Mouse (Mus musculus): Measurements from ENCODE around the gene Olfr10. TPM values are rescaled to one million over a fixed set of nuclear protein-coding genes. Genes with fewer than 3 reads are reported as not detected.

Gene Olfr10
- polyA plus RNA-seq, 1 experiment from 2014 or later: not detected

DNA sequence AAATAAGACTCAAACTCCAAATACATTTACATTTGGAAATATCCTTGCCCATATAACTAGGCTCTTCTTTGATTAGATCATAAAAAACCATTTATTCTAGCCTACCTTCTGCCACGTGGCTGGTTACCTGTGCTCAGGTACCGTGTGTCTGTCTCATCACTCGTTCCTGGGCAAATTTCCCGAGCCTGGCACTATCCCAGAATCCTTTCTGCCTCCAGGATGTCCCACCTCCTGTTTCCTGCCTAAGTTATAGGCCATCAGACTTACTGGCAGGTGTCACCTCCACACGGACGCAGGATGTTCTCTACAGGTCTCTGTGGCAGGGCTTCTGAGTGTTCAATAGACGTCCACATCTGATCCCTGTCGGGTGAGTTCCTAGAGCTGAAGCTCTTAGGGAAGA, 39.4 kb upstream of the Olfr10 start:
- H3K9me3 ChIP-seq (replicated peaks; ENCODE audit: control insufficient read depth, low read length): no peaks in the 10 kb centered on the region
- no peak for ATAC-seq (ENCODE audit: low read depth)
- H3K4me3 ChIP-seq (ENCODE audit: low read depth, low read length): no peak overlapping the region
- H3K4me2 ChIP-seq (ENCODE audit: low read depth, low read length): no peak overlapping the region
- H3K27me3 ChIP-seq (ENCODE audit: control insufficient read depth, insufficient read depth, low read depth, low read length): no peaks in the 10 kb centered on the region
- 76% methylated on average over 8 of the region's 8 CpGs for WGBS (ENCODE audit: insufficient replicate concordance)
- H3K36me3 ChIP-seq (ENCODE audit: control insufficient read depth, insufficient read depth): peaks cover 19% of the 10 kb centered on the region
- peaks cover 16% of the 10 kb centered on the region for H3K4me1 ChIP-seq (ENCODE audit: control insufficient read depth, low read depth, low read length)
- H3K9ac ChIP-seq (ENCODE audit: low read depth, low read length): no peak overlapping the region
- no peak overlapping the region for H3K27ac ChIP-seq (ENCODE audit: low read length)

DNA sequence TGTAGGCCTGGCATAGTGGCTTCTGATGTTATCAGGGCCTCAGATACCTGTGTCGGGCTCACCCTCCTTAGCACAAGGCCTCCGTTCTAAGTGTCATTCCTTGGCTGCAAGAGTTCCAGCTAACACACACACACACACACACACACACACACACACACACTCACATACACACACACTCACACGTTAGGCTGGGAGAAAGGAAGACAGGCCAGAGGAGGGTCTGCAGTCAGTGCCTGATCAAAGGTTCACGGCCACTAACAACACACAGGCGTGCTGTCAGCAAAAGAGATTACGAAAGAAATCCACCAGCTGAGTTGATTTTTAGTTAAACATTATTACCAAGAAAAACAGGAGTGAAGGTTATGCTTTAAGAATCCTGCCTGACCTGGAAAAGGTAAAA, 37.9 kb upstream of the Olfr10 start:
- no peak overlapping the region for H3K4me3 ChIP-seq (ENCODE audit: low read depth, low read length)
- H3K27me3 ChIP-seq (ENCODE audit: control insufficient read depth, insufficient read depth, low read depth, low read length): no peaks in the 10 kb centered on the region
- peak overlapping the region; percentile 67 for H3K27ac ChIP-seq (ENCODE audit: low read length)
- H3K4me1 ChIP-seq (ENCODE audit: control insufficient read depth, low read depth, low read length): peaks cover 8% of the 10 kb centered on the region
- H3K4me2 ChIP-seq (ENCODE audit: low read depth, low read length): no peak overlapping the region
- peaks cover 5% of the 10 kb centered on the region for H3K36me3 ChIP-seq (ENCODE audit: control insufficient read depth, insufficient read depth)
- peak; percentile 80 for ATAC-seq (ENCODE audit: low read depth)
- 62% methylated on average over 6 of the region's 6 CpGs for WGBS (ENCODE audit: insufficient replicate concordance)
- no peaks in the 10 kb centered on the region for H3K9me3 ChIP-seq (replicated peaks; ENCODE audit: control insufficient read depth, low read length)
- no peak overlapping the region for H3K9ac ChIP-seq (ENCODE audit: low read depth, low read length)

DNA sequence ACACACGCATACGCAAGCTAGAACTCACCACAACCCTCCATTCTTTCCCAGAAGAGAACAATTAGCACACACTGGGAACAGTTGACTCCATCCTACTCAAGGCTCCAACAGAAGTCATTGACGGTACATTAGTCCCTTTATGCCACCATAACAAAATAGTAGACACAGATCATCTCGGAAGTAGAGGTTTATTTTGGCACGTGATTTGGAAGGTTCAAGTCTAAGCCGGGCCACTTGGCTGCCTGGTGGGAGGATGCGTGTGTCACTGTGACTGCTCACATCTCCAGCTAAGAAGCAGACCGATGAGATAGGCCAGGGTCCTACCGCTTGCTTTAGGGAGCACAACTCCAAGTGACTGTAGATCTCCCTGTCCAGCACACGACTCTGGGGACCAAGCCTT, 37.2 kb upstream of the Olfr10 start:
- Histone ChIP-seq H3K4me3 (ENCODE audit: low read depth, low read length) (no peak overlapping the region), H3K9ac (ENCODE audit: low read depth, low read length) (no peak overlapping the region), H3K4me2 (ENCODE audit: low read depth, low read length) (no peak overlapping the region), H3K27me3 (ENCODE audit: control insufficient read depth, insufficient read depth, low read depth, low read length) (no peaks in the 10 kb centered on the region), H3K4me1 (ENCODE audit: control insufficient read depth, low read depth, low read length) (peaks cover 8% of the 10 kb centered on the region), H3K27ac (ENCODE audit: low read length) (peak overlapping the region; percentile 67), H3K9me3 (replicated peaks; ENCODE audit: control insufficient read depth, low read length) (no peaks in the 10 kb centered on the region), H3K36me3 (ENCODE audit: control insufficient read depth, insufficient read depth) (no peaks in the 10 kb centered on the region)
- 83% methylated on average over 10 of the region's 10 CpGs for WGBS (ENCODE audit: insufficient replicate concordance)
- ATAC-seq (ENCODE audit: low read depth): no peak

DNA sequence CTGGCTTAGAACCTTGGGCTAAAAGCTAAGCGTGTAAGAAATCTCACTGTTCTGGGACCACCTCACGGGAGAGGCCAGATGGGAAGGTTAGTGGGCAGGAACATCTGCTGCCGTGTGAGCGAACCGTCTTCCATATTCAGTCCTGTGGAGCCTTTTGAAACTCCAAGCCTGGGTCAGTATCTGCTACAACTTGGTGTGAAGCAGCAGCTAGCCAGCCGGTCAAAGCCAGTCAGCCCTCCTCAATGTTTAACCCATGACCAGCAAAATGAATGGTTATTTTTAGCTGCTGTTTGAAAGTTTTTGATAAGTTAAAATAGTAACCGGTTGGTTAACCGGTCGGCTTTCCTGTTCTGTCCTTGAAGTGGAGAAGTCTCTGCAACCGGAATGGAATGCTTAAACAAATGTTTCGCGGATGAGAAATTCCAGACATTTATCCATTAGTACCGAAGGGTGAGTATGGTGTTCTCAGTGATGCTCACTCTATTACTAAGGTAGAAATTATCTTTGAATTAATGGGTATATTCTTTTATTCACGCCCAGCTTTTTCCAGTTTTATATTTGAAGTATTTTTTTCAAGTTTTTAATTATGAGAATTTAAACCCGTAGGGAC, 36.5 kb upstream of the Olfr10 start:
- no peak overlapping the region for H3K4me2 ChIP-seq (ENCODE audit: low read depth, low read length)

DNA sequence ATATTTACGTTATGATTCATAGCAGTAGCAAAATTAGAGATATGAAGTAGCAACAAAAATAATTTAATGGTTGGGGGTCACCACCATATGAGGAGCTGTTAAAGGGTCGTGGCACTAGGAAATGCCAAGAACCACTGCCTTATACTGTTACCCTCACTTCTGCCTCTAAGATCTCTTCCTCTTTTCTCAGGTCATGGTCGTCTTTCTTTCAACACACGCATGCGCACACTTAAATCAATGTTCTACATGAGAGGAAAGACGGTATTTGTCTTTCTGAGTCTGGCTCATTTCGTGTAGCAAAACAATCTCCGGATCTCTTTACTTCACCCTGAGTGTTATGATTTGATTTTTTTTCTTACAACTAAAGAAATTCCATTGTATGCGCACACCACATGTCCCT, 34.8 kb upstream of the Olfr10 start:
- Histone ChIP-seq H3K9me3 (replicated peaks; ENCODE audit: control insufficient read depth, low read length) (no peaks in the 10 kb centered on the region), H3K4me2 (ENCODE audit: low read depth, low read length) (no peak overlapping the region), H3K9ac (ENCODE audit: low read depth, low read length) (no peak overlapping the region), H3K4me1 (ENCODE audit: control insufficient read depth, low read depth, low read length) (peaks cover 8% of the 10 kb centered on the region), H3K4me3 (ENCODE audit: low read depth, low read length) (no peak overlapping the region), H3K27ac (ENCODE audit: low read length) (no peak overlapping the region), H3K27me3 (ENCODE audit: control insufficient read depth, insufficient read depth, low read depth, low read length) (no peaks in the 10 kb centered on the region), H3K36me3 (ENCODE audit: control insufficient read depth, insufficient read depth) (no peaks in the 10 kb centered on the region)
- 70% methylated on average over 9 of the region's 9 CpGs for WGBS (ENCODE audit: insufficient replicate concordance)
- no peak for ATAC-seq (ENCODE audit: low read depth)

More for the DNA sequence above, 36.5 kb upstream of the Olfr10 start:
- Histone ChIP-seq H3K36me3 (ENCODE audit: control insufficient read depth, insufficient read depth) (no peaks in the 10 kb centered on the region), H3K27ac (ENCODE audit: low read length) (peak overlapping the region; percentile 29; the same call in 1 of the 2 replicates), H3K9ac (ENCODE audit: low read depth, low read length) (no peak overlapping the region), H3K4me3 (ENCODE audit: low read depth, low read length) (no peak overlapping the region), H3K9me3 (replicated peaks; ENCODE audit: control insufficient read depth, low read length) (no peaks in the 10 kb centered on the region), H3K27me3 (ENCODE audit: control insufficient read depth, insufficient read depth, low read depth, low read length) (no peaks in the 10 kb centered on the region), H3K4me1 (ENCODE audit: control insufficient read depth, low read depth, low read length) (peaks cover 8% of the 10 kb centered on the region)
- ATAC-seq (ENCODE audit: low read depth): no peak
- WGBS (ENCODE audit: insufficient replicate concordance): 69% methylated on average over 15 of the region's 15 CpGs

DNA sequence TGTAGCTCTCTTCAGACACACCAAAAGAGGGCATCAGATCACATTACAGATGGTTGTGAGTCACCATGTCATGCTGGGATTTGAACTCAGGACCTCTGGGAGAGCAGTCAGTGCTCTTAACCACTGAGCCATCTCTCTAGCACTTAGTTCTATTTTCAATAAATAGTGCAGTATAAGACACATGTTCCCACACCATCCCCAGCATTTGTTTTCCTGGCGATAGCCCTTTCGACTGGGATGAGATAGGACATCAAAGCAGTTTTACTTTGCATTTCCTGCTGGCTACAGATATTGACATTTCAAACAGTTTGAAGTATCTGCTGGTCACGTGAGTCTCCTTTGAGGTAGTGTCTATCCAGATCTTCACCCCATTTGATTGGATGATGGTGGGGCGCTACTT, 34.2 kb upstream of the Olfr10 start:
- WGBS (ENCODE audit: insufficient replicate concordance): 68% methylated on average over 4 of the region's 4 CpGs
- Histone ChIP-seq H3K27me3 (ENCODE audit: control insufficient read depth, insufficient read depth, low read depth, low read length) (no peaks in the 10 kb centered on the region), H3K4me3 (ENCODE audit: low read depth, low read length) (no peak overlapping the region), H3K36me3 (ENCODE audit: control insufficient read depth, insufficient read depth) (no peaks in the 10 kb centered on the region), H3K9ac (ENCODE audit: low read depth, low read length) (no peak overlapping the region), H3K4me1 (ENCODE audit: control insufficient read depth, low read depth, low read length) (peaks cover 8% of the 10 kb centered on the region), H3K27ac (ENCODE audit: low read length) (no peak overlapping the region), H3K4me2 (ENCODE audit: low read depth, low read length) (no peak overlapping the region), H3K9me3 (replicated peaks; ENCODE audit: control insufficient read depth, low read length) (no peaks in the 10 kb centered on the region)
- no peak for ATAC-seq (ENCODE audit: low read depth)

DNA sequence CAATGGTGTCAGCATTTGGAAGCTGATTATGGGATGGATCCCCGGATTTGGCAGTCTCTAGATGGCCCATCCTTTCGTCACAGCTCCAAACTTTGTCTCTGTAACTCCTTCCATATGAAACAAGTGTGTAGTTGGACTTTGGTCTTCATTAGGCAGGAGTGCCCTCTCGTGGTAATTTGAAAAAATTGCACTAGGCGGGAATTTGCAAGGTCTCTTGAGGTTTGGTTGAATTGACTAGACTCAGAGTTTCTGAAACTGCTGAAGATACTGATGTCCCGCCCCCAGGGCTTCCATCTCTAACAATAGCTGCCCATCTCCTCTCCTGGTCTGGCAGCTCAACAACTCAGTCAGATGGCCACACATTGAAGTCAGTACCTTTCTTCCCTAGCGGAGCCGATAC, 33.2 kb upstream of the Olfr10 start:
- H3K4me3 ChIP-seq (ENCODE audit: low read depth, low read length): no peak overlapping the region
- no peak overlapping the region for H3K4me2 ChIP-seq (ENCODE audit: low read depth, low read length)
- no peaks in the 10 kb centered on the region for H3K36me3 ChIP-seq (ENCODE audit: control insufficient read depth, insufficient read depth)
- H3K9ac ChIP-seq (ENCODE audit: low read depth, low read length): no peak overlapping the region
- no peaks in the 10 kb centered on the region for H3K9me3 ChIP-seq (replicated peaks; ENCODE audit: control insufficient read depth, low read length)
- H3K4me1 ChIP-seq (ENCODE audit: control insufficient read depth, low read depth, low read length): peaks cover 6% of the 10 kb centered on the region
- ATAC-seq (ENCODE audit: low read depth): no peak
- no peaks in the 10 kb centered on the region for H3K27me3 ChIP-seq (ENCODE audit: control insufficient read depth, insufficient read depth, low read depth, low read length)
- WGBS (ENCODE audit: insufficient replicate concordance): 30% methylated on average over 7 of the region's 7 CpGs
- H3K27ac ChIP-seq (ENCODE audit: low read length): no peak overlapping the region

DNA sequence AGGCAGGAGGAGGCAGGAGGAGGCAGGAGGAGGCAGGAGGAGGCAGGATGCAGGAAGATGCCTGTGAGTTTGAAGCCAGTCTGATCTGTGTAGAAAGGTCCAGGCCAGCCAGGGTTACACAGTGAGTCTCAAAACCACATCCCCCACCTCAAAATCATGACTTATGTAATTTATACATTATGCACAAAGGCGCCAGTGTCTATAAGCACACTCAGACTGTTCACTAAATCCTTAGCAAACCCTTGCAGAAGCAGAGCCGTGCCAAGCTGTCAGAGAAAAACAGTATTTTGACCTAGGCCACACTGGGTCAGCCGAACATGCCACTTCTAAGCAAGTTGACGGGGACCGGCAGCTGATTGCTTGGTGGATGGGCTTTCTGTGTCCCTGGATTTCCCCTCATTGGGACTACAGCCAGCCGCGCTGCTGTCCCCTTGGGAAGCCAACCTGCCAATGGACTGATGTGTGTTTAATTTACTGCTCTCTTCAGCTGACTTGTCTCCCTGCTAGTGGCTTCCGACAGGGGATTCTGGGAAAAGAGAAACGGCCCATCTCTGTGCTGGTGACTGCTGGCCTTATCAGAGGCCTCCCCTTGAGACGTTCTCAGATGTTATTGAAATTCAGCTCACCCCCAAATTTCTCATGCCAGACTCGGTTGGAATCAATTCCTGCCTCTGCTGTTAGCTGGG, 30.6 kb upstream of the Olfr10 start:
- no peak overlapping the region for H3K27ac ChIP-seq (ENCODE audit: low read length)
- no peaks in the 10 kb centered on the region for H3K36me3 ChIP-seq (ENCODE audit: control insufficient read depth, insufficient read depth)
- H3K4me3 ChIP-seq (ENCODE audit: low read depth, low read length): no peak overlapping the region
- 56% methylated on average over 11 of the region's 11 CpGs for WGBS (ENCODE audit: insufficient replicate concordance)
- no peaks in the 10 kb centered on the region for H3K9me3 ChIP-seq (replicated peaks; ENCODE audit: control insufficient read depth, low read length)
- no peaks in the 10 kb centered on the region for H3K4me1 ChIP-seq (ENCODE audit: control insufficient read depth, low read depth, low read length)
- no peaks in the 10 kb centered on the region for H3K27me3 ChIP-seq (ENCODE audit: control insufficient read depth, insufficient read depth, low read depth, low read length)
- ATAC-seq (ENCODE audit: low read depth): no peak
- H3K4me2 ChIP-seq (ENCODE audit: low read depth, low read length): no peak overlapping the region
- H3K9ac ChIP-seq (ENCODE audit: low read depth, low read length): no peak overlapping the region

DNA sequence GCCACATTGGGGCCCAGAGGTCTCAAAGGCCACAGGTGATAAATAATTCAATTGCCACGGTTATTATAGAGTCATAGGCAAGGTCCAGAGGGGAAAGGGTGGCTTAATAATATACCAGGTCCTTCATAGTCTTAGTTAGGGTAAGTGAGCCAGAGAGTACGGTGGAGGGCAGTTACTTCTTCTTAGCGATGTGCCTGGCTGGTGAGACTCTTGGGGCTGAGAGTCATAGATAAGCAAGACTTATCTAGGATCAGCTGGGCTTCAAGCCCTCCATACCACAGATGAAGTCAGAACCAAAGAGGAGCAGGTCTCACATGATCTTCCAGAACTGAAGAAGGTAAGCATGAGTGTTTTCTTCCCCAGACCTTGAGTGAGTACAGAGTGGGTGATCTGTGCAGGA, 26.3 kb upstream of the Olfr10 start, which contains the start of gene Olfr1393:
TSS of gene Olfr1393 (plus strand) at position 83 of the 400 bp plus-strand sequence.
- no peaks in the 10 kb centered on the region for H3K9me3 ChIP-seq (replicated peaks; ENCODE audit: control insufficient read depth, low read length)
- no peak within 1 kb of the TSS for H3K9ac ChIP-seq (ENCODE audit: low read depth, low read length)
- no peaks in the 10 kb centered on the region for H3K27me3 ChIP-seq (ENCODE audit: control insufficient read depth, insufficient read depth, low read depth, low read length)
- no peak within 1 kb of the TSS for H3K4me2 ChIP-seq (ENCODE audit: low read depth, low read length)
- no peak within 1 kb of the TSS for H3K27ac ChIP-seq (ENCODE audit: low read length)
- no peak within 1 kb of the TSS for H3K4me3 ChIP-seq (ENCODE audit: low read depth, low read length)
- 35% methylated on average over 3 of the region's 3 CpGs for whole genome bisulfite sequencing (ENCODE audit: insufficient replicate concordance)
- no peaks in the 10 kb centered on the region for H3K36me3 ChIP-seq (ENCODE audit: control insufficient read depth, insufficient read depth)
- ATAC-seq (ENCODE audit: low read depth): no peak
- H3K4me1 ChIP-seq (ENCODE audit: control insufficient read depth, low read depth, low read length): no peaks in the 10 kb centered on the region
